8 mouse cellular contexts compared by ENCODE assay signal in genomic region chr10:82047597-82048459, GRCm38 (mm10). TPM values are rescaled to one million over a fixed set of nuclear protein-coding genes. Genes with fewer than 3 reads are reported as not detected.
DNase-seq lines count a peak whose midpoint lies in the region; ATAC-seq and TF ChIP-seq lines count a peak whose summit lies in the region.

Zfp873 (plus strand) TSS chr10:82048123.

- H3K36me3 ChIP-seq in hindbrain, embryonic 14.5 days (replicated peaks; ENCODE audit: control insufficient read depth, insufficient read depth): peaks cover 8% of the 10 kb centered on the region; the same call in 1 of the 2 replicates

- no peaks in the 10 kb centered on the region for H3K4me1 ChIP-seq in hindbrain, embryonic 14.5 days (replicated peaks; ENCODE audit: control insufficient read depth, insufficient read depth, low read length)

- H3K27me3 ChIP-seq in Patski: peaks cover 3% of the 10 kb centered on the region
- H3K27me3 ChIP-seq in hindbrain, embryonic 14.5 days (ENCODE audit: control insufficient read depth, insufficient read depth, low read length): no peaks in the 10 kb centered on the region

- peak; percentile 99 for ATAC-seq in Patski
- peak; percentile 100 for ATAC-seq in hindbrain, embryonic 14.5 days (ENCODE audit: low FRiP score)

- H3K9me3 ChIP-seq in hindbrain, embryonic 14.5 days (ENCODE audit: control insufficient read depth, low read length): peaks cover 51% of the 10 kb centered on the region

- WGBS in hindbrain, embryonic 14.5 days: 10% methylated on average over 35 of the region's 35 CpGs

- peak within 1 kb of the TSS; percentile 56 for H3K4me3 ChIP-seq in hindbrain, embryonic 14.5 days (replicated peaks; ENCODE audit: low read length)

- CTCF ChIA-PET in Patski (lab: Charles Lee): interaction anchor here (1.0 kb wide), 1 partner anchor 10 kb away, joined by 3 read pairs; no protein-coding TSS in a partner anchor

- TF ChIP-seq CTCF in Patski (IDR thresholded peaks at IDR 0.05): no peak

- POLR2A ChIA-PET in Patski (lab: Charles Lee): no interaction called here

- peak within 1 kb of the TSS; percentile 77 for H3K9ac ChIP-seq in hindbrain, embryonic 14.5 days

- DNase-seq in Patski (ENCODE audit: low read depth, low spot score): peak; percentile 75
- DNase-seq in cerebellum, postnatal 10 days: peak; percentile 94 to 96
- DNase-seq in frontal cortex, postnatal 25 days (ENCODE audit: low spot score in 2 of 2): peak; percentile 84 to 88
- peak; percentile 91 for DNase-seq in hindbrain, embryonic 14.5 days (ENCODE audit: low spot score)
- peak; percentile 91 to 92 for DNase-seq in layer of hippocampus, postnatal 36 days
- DNase-seq in lung, postnatal 36 days: peak; percentile 96
- DNase-seq in retina, postnatal 1 day: peak; percentile 97
- DNase-seq in urinary bladder, adult 18-20 months (ENCODE audit: low spot score in 2 of 2): peak; percentile 86 to 91

- in situ Hi-C loops in Patski (cut with MboI; ENCODE audit: low pct_unique_long_range_greater_than_20kb): no loop called here

- peak within 1 kb of the TSS; percentile 97 for H3K27ac ChIP-seq in hindbrain, embryonic 14.5 days

- peak within 1 kb of the TSS; percentile 58 for H3K4me2 ChIP-seq in hindbrain, embryonic 14.5 days (replicated peaks)

RNA-seq across cellular contexts. Expression of gene Zfp873, which starts in this region (rescaled TPM):
- 6.9 TPM for polyA plus RNA-seq in Patski (2021)
- polyA plus RNA-seq in hindbrain, embryonic 14.5 days (2014; fragmentation: Nextera tagmentation; extraction: Ambion mirVana): 12.1 and 12.9 TPM in 2 replicates
- 10 to 100 TPM; 13.9 to 14.3 TPM for total RNA-seq in layer of hippocampus, postnatal 36 days (2021)

Comparison
In these comparisons a context has a peak if more than half of its experiments do, and no peak if none do; other contexts are left out.
1. Peak in every context shown above with its lines: DNase-seq, ATAC-seq, H3K4me3 ChIP-seq and H3K27ac ChIP-seq.